Mouse (Mus musculus) embryonic facial prominence, embryonic 15.5 days (tissue): ENCODE measurements at regions not wholly inside any gene's neighbourhood (a gene's known extent, or its start where the extent isn't known, plus 50 kb on each side); places are given as distances from the start of the nearest gene placed in this dataset.
"Not testable (repeated sequence)": the region's sequence is repeated elsewhere in the genome, so short reads cannot be mapped to it uniquely, and the experiment has no call there.

Experiments used
- ATAC-seq: fragments of 200-750 bp; cut with Nextera tagmentation; 2 replicates; pipeline ENCODE4 v1.8.0; 2017; ENCODE audit warnings: low read depth, moderate TSS enrichment; ENCODE audit not compliant: insufficient number of reproducible peaks, low FRiP score, low TSS enrichment
- H3K27ac ChIP-seq: fragments of 300-500 bp; sonication (generic); replicated peaks from 2 replicates; pipeline ENCODE4 v1.5.1; 2015; ENCODE audit warnings: mild to moderate bottlenecking, inconsistent platforms
- H3K27me3 ChIP-seq: fragments of 300-500 bp; sonication (generic); 2 replicates; pipeline ENCODE4 v1.6.1; 2015; ENCODE audit warnings: inconsistent platforms
- H3K36me3 ChIP-seq: fragments of 300-500 bp; sonication (generic); 2 replicates; pipeline ENCODE4 v1.6.1; 2015; ENCODE audit warnings: mild to moderate bottlenecking, inconsistent platforms
- H3K4me1 ChIP-seq: fragments of 300-500 bp; sonication (generic); 2 replicates; pipeline ENCODE4 v1.6.1; 2015; ENCODE audit warnings: inconsistent platforms
- H3K4me2 ChIP-seq: fragments of 300-500 bp; sonication (generic); replicated peaks from 2 replicates; pipeline ENCODE4 v1.6.1; 2015; ENCODE audit warnings: mild to moderate bottlenecking, inconsistent platforms
- H3K4me3 ChIP-seq: fragments of 300-500 bp; sonication (generic); replicated peaks from 2 replicates; pipeline ENCODE4 v1.5.1; 2015; ENCODE audit warnings: mild to moderate bottlenecking, inconsistent platforms
- H3K9ac ChIP-seq: fragments of 300-500 bp; sonication (generic); 2 replicates; pipeline ENCODE4 v1.6.1; 2015; ENCODE audit warnings: inconsistent platforms
- H3K9me3 ChIP-seq: fragments of 300-500 bp; sonication (generic); replicated peaks from 2 replicates; pipeline ENCODE4 v1.6.1; 2016; ENCODE audit warnings: inconsistent platforms
- WGBS: fragments of 180-500 bp; shearing (Covaris S2); methylation state at CpG from one replicate; pipeline ENCODE4 v1.1.7; 2015; 5-methylcytosine and 5-hydroxymethylcytosine counted together

DNA sequence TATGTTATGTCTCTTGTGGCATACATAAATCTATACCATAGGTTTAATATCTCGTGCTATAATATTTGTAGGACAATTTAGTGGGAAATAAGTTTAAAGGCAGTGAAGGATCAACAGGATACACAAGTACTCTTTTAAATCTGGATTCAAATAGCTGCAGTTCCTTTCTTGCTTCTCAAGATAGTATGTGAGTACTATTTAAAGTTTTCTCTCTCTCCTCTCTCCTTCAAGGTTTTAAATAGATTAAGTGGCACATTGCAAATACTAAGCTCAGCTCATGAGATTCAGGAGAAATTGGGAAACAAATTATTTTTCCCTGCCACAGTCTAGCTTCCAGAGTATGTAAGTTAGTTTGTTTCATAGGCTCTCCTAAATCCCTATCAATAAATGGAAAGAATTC is 1103.9 kb downstream of the Ndufa4 start:
- no peaks in the 10 kb centered on the region for H3K36me3 ChIP-seq
- H3K9me3 ChIP-seq: no peaks in the 10 kb centered on the region
- H3K4me3 ChIP-seq: no peak overlapping the region
- H3K4me1 ChIP-seq: no peaks in the 10 kb centered on the region
- no peak for ATAC-seq
- no peaks in the 10 kb centered on the region for H3K27me3 ChIP-seq
- WGBS: 80% methylated on average over 1 of the region's 1 CpGs
- H3K4me2 ChIP-seq: no peak overlapping the region
- no peak overlapping the region for H3K27ac ChIP-seq
- no peak overlapping the region for H3K9ac ChIP-seq

DNA sequence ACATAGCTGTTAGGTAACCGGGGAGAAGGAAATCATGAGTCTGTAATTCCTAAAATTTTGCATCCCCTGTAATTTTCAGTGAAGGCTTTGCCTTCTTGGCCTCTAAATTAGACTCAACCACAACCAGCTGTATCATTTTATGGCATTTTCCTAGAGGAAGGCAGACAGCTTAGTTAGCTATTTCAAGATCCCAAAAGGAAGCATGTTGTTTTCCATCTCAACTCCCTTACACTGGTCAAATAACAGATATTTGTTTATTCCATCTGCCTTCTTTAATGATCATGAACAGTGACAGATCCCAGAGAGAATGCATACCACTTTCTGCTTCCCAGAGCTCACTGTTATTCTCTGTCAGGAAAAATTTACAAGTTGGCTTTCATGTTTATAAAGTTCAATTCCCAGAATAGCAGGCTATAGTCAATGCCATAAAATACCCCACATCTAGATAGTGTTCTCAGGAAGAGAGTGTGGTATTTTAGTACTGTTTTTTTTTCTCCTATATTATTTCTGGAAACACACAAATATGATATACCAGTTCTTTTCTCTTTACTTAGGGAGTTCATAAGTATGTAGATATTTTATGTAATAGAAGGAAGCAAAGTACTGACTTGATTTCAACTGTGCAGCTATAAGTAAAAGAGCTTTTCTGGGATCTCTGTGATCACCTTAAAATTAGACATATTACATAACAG is 1148.5 kb downstream of the Ndufa4 start:
- Histone ChIP-seq H3K27me3 (no peaks in the 10 kb centered on the region), H3K4me1 (no peaks in the 10 kb centered on the region), H3K9me3 (no peaks in the 10 kb centered on the region), H3K27ac (no peak overlapping the region), H3K4me3 (no peak overlapping the region), H3K36me3 (no peaks in the 10 kb centered on the region), H3K9ac (no peak overlapping the region), H3K4me2 (no peak overlapping the region)
- 48% methylated on average over 1 of the region's 1 CpGs for WGBS
- ATAC-seq: peak; percentile 24; the same call in 1 of the 2 replicates

DNA sequence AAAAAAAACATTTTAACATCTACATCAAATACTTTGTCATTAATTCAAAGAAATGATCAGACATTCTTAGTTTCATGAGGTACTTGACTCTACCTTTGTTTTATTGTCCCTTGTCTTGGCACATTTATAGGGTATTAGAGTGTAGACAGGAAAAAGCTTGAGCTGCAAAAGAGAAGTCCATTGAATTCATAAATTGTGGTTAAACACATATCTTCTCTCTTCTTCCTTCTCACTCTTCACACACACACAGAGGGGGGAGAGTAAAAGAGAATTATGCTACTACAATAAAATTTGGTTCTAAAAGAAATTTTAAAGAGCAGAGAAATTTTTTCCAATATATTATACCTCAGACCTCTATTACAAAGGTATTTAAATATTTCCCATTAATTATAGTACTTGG is 1149.2 kb downstream of the Ndufa4 start:
- H3K27me3 ChIP-seq: no peaks in the 10 kb centered on the region
- H3K9me3 ChIP-seq: no peaks in the 10 kb centered on the region
- no peak for ATAC-seq
- no peak overlapping the region for H3K27ac ChIP-seq
- no peaks in the 10 kb centered on the region for H3K36me3 ChIP-seq
- no peaks in the 10 kb centered on the region for H3K4me1 ChIP-seq
- no peak overlapping the region for H3K4me3 ChIP-seq
- H3K4me2 ChIP-seq: no peak overlapping the region
- H3K9ac ChIP-seq: no peak overlapping the region

DNA sequence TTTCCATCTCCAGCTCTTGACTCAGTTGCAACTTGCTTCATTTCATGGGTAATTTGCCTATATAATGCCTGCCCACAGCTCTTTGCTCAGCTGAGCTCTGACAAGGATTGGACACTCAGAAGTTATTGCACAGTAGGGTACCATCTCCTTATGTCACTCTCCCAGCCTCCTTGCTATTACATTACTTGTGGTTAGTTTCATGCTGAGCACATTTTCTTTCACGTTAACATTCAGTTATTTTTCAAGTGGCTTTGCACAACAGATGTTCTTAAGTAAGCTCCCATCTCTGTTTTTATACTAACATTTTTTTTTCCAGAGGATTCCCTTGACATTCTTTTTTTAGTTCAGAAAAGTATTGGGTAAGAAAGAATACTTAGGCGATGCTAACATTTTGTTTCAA is 1163.2 kb downstream of the Ndufa4 start:
- Histone ChIP-seq H3K4me2 (no peak overlapping the region), H3K27ac (no peak overlapping the region), H3K27me3 (no peaks in the 10 kb centered on the region), H3K4me1 (no peaks in the 10 kb centered on the region), H3K36me3 (no peaks in the 10 kb centered on the region), H3K9ac (no peak overlapping the region), H3K4me3 (no peak overlapping the region), H3K9me3 (no peaks in the 10 kb centered on the region)
- ATAC-seq: no peak
- 34% methylated on average over 2 of the region's 2 CpGs for WGBS

DNA sequence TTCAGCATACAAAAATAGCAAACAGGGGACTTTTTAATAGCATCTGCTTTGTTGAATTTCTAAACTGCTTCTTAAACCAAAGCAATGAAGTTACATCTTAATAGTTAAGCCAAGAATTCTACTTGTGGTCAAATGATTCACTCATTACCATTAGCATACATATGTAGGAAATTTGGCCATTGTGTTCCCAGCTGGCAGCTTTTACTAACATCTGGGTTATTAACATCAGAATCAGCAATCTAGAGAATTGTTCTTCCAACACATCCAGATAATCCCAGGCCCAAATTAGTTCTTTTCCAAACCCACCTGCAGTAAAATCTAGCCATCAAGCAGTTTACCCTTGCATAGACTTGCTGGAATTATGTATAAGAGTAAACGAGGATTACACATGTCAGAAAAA is 1184.7 kb downstream of the Ndufa4 start:
- WGBS: 64% methylated on average over 1 of the region's 1 CpGs
- Histone ChIP-seq H3K4me1 (no peaks in the 10 kb centered on the region), H3K4me2 (no peak overlapping the region), H3K27ac (no peak overlapping the region), H3K9ac (no peak overlapping the region), H3K9me3 (no peaks in the 10 kb centered on the region), H3K36me3 (no peaks in the 10 kb centered on the region), H3K27me3 (no peaks in the 10 kb centered on the region), H3K4me3 (no peak overlapping the region)
- ATAC-seq: no peak

DNA sequence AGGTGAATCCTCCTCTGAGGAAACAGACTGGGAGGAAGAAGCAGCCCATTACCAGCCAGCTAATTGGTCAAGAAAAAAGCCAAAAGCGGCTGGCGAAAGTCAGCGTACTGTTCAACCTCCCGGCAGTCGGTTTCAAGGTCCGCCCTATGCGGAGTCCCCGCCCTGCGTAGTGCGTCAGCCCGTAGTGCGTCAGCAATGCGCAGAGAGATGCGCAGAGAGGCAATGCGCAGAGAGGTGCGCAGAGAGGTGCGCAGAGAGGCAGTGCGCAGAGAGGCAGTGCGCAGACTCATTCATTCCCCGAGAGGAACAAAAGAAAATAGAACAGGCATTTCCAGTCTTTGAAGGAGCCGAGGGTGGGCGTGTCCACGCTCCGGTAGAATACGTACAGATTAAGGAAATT is 1216.8 kb downstream of the Ndufa4 start:
- not testable (repeated sequence) for H3K9me3 ChIP-seq, H3K27me3 ChIP-seq, H3K27ac ChIP-seq, H3K4me3 ChIP-seq, ATAC-seq, H3K36me3 ChIP-seq, H3K4me1 ChIP-seq, H3K9ac ChIP-seq, H3K4me2 ChIP-seq
- WGBS: 93% methylated on average over 19 of the region's 25 CpGs
